Mouse (Mus musculus): ENCODE results near the gene Hagh. TPM values are rescaled to one million over a fixed set of nuclear protein-coding genes. Genes with fewer than 3 reads are reported as not detected.

Gene Hagh
- polyA plus RNA-seq (2017; shearing (Covaris generic)), result 30.3 TPM

GRCm38 (mm10) chr17:24839842-24840241 lies at the start of gene Hagh:
Gene Hagh (plus strand): TSS chr17:24840143.

DNA sequence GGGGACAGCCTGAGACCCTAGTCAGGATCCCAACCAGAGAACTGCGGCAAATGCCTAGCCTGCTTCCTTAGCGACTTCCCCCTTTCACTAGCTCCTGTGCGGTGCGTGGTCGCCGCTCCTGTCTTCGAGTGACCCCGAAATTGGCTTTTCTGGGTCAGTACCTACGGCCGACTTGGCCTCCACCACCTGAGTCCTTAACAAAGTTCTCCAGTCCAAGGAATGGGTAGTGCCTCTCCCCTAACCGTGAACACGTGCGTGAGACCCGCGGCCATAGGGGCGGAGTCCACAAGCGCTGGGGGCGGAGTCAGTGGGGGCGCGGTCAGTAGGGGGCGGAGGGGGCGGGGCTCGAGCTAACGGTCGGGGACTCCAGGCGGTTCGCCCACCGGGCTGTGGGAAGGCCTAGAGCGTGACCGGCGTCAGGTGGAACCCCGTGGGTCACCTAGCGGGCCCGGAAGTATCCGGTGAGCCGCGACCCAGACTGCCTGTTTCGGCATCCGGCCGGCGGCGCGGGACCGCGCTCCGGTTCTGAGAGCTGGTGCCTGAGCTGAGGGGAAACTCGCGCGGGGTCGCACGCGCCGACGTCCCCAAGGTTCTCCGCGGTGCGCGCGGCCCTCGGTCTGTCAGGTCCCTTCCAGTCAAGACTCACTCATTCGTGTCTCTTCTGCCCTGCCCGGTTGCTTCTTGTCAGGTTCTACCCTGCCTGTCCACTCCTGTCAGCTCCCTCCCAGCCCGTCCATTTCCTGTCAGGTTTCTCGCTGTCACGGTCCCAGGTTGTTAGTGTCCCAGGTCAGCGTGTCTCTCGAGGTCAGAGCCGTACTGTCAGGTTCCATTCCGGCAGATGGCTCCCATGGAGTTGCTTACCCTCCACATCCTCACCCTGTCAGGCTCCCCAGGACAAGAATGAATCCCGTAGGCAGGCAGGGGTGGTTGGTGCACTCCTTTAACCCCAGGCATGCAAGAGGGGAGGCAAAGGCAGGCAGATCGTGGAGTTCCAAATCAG lies 35.7 kb upstream of the Hagh start, which contains the start of gene Meiob:
Meiob (plus strand) TSS at position 338 of the 1,000 bp plus-strand sequence.

GRCm38 (mm10) chr17:24850065-24850772 lies 10.3 kb downstream of the Hagh start, which contains the start of gene Fahd1:
Gene Fahd1 (minus strand): TSS chr17:24850364.

DNA sequence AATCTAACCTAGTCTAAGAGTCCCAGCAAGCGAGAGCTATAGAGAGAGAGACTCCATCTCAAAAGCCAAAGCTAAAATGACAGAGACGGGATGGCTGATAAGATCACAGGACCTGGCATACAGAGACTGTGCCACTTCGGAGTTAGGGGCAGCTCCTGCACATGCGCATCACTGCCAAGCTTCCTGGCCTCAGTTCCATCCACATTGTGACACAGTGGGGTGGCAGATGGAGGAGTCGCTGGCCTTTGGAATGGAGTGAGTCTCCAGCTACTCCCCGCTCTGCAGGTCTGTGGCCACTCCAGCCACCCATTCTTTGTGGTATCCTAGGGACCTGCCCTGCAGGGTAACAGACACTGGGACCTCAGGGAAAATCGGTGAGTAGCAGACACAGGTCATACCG lies 25.8 kb downstream of the Hagh start, which contains the start of gene Igfals:
Igfals (plus strand) TSS at position 222 of the 400 bp plus-strand sequence.

DNA sequence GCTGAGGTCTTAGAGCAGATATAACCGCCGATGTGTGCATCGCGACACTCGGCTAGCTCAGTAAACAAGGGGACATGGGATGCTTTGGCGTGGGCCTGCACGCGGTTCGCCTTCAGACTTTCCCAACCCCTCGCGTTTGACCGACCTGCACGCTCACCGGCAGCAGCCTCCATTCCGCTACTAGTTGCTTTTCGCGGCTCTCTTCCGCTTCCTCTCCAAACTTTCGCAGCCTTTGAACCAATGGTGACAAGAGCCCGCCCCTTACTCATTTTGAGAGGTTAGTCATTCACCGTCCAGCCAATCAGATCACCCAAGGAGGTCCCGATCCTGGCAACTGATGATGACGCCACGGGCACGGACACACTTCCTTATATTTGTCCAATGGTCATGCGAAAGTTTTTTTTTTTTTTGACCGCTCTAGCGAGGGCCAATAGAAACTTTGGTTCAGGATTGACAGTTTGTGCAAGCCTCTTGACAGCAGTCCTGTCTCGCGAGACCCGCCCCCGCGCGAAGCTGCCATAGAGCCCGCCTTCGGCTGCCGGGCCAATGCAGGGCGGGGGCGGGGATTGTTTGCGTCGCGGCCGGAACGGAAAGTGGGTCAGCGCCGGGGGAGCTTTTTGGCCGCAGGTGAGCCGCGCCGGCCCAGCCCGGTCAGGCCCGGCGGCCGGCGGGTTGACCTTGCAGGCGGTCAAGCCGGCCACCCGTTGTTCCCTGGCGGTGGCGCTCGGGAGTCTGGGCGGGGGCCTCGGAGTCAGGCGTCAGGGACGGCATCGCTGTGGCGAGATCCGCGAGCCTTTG lies 46.4 kb downstream of the Hagh start, which contains the start of the genes Nubp2 and Spsb3:
Nubp2 (minus strand) TSS at position 216 of the 798 bp plus-strand sequence.
Spsb3 (plus strand) TSS at position 510 of the 798 bp plus-strand sequence.

GRCm38 (mm10) chr17:24894995-24895547 lies 55.1 kb downstream of the Hagh start, which contains the start of the genes Eme2 and Mrps34:
Gene Eme2 (minus strand): TSS chr17:24895087.
Gene Mrps34 (plus strand): TSS chr17:24895116.

GRCm38 (mm10) chr17:24896241-24896992 lies 56.5 kb downstream of the Hagh start, which contains the start of gene Nme3:
Gene Nme3 (plus strand): TSS chr17:24896500.

Other genes starting within 250 kb of the Hagh start
- 34.6 TPM for gene Tsc2, start 207.5 kb upstream of the Hagh start, polyA plus RNA-seq (2017; shearing (Covaris generic))
- gene Nthl1, start 207.5 kb upstream of the Hagh start, polyA plus RNA-seq (2017; shearing (Covaris generic)), result 3.4 TPM
- not detected for gene Slc9a3r2, start 189.8 kb upstream of the Hagh start, polyA plus RNA-seq (2017; shearing (Covaris generic))
- gene Npw, start 181.7 kb upstream of the Hagh start, polyA plus RNA-seq (2017; shearing (Covaris generic)), result not detected
- 17.8 TPM for gene Zfp598, start 170.5 kb upstream of the Hagh start, polyA plus RNA-seq (2017; shearing (Covaris generic))
- gene Syngr3, start 150.2 kb upstream of the Hagh start, polyA plus RNA-seq (2017; shearing (Covaris generic)), result 1.9 TPM
- 27.8 TPM for gene Gfer, start 144.0 kb upstream of the Hagh start, polyA plus RNA-seq (2017; shearing (Covaris generic))
- gene Noxo1, start 143.9 kb upstream of the Hagh start, polyA plus RNA-seq (2017; shearing (Covaris generic)), result 2.1 TPM
- gene Tbl3, start 132.5 kb upstream of the Hagh start, polyA plus RNA-seq (2017; shearing (Covaris generic)), result 45.0 TPM
- gene Rnf151, start 122.1 kb upstream of the Hagh start, polyA plus RNA-seq (2017; shearing (Covaris generic)), result not detected
- gene Rps2, start 122.0 kb upstream of the Hagh start, polyA plus RNA-seq (2017; shearing (Covaris generic)), result 933 TPM
- 150 TPM for gene Ndufb10, start 115.7 kb upstream of the Hagh start, polyA plus RNA-seq (2017; shearing (Covaris generic))
- not detected for gene Rpl3l, start 112.3 kb upstream of the Hagh start, polyA plus RNA-seq (2017; shearing (Covaris generic))
- 9.2 TPM for gene Msrb1, start 103.5 kb upstream of the Hagh start, polyA plus RNA-seq (2017; shearing (Covaris generic))
- not detected for gene Hs3st6, start 87.2 kb upstream of the Hagh start, polyA plus RNA-seq (2017; shearing (Covaris generic))
- not detected for gene Meiob, start 35.9 kb upstream of the Hagh start, polyA plus RNA-seq (2017; shearing (Covaris generic))
- 0.34 TPM for gene Fahd1, start 10.2 kb downstream of the Hagh start, polyA plus RNA-seq (2017; shearing (Covaris generic))
- gene Igfals, start 25.9 kb downstream of the Hagh start, polyA plus RNA-seq (2017; shearing (Covaris generic)), result not detected
- gene Nubp2, start 46.2 kb downstream of the Hagh start, polyA plus RNA-seq (2017; shearing (Covaris generic)), result 65.8 TPM
- gene Spsb3, start 46.5 kb downstream of the Hagh start, polyA plus RNA-seq (2017; shearing (Covaris generic)), result 82.4 TPM
- gene Eme2, start 54.9 kb downstream of the Hagh start, polyA plus RNA-seq (2017; shearing (Covaris generic)), result 22.2 TPM
- gene Mrps34, start 55.0 kb downstream of the Hagh start, polyA plus RNA-seq (2017; shearing (Covaris generic)), result 49.7 TPM
- gene Nme3, start 56.4 kb downstream of the Hagh start, polyA plus RNA-seq (2017; shearing (Covaris generic)), result 26.7 TPM
- gene Mapk8ip3, start 96.8 kb downstream of the Hagh start, polyA plus RNA-seq (2017; shearing (Covaris generic)), result 50.7 TPM
- 23.0 TPM for gene Jpt2, start 120.5 kb downstream of the Hagh start, polyA plus RNA-seq (2017; shearing (Covaris generic))
- gene Cramp1l, start 175.6 kb downstream of the Hagh start, polyA plus RNA-seq (2017; shearing (Covaris generic)), result 10.3 TPM
- gene Ift140, start 175.9 kb downstream of the Hagh start, polyA plus RNA-seq (2017; shearing (Covaris generic)), result 15.0 TPM
- gene Tmem204, start 243.4 kb downstream of the Hagh start, polyA plus RNA-seq (2017; shearing (Covaris generic)), result 0.29 TPM